Mouse (Mus musculus) Patski (cell line): ENCODE data around the gene Ano10. TPM values are rescaled to one million over a fixed set of nuclear protein-coding genes. Genes with fewer than 3 reads are reported as not detected.

Experiments used
- ATAC-seq: fragments of 100-300 bp; one replicate; pipeline ENCODE4 v1.8.0; 2021
- CTCF ChIA-PET: fragments of 350-600 bp; sonication (Branson Sonifier 250); formaldehyde crosslinking; loops from one replicate; lab custom pipeline; 2022; ENCODE audit warnings: inconsistent platforms; lab: Charles Lee
- POLR2A ChIA-PET: fragments of 350-600 bp; sonication (Branson Sonifier 250); formaldehyde crosslinking; loops from one replicate; lab custom pipeline; 2022; ENCODE audit warnings: antibody characterized with exemption, inconsistent platforms; lab: Charles Lee
- DNase-seq: peaks from one replicate; pipeline ENCODE4 v3.0.0-alpha.2; 2011; ENCODE audit warnings: low read depth, low spot score
- H3K27me3 ChIP-seq: fragments of 371-371 bp; one replicate; pipeline ENCODE4 v1.5.1; 2021
- CTCF ChIP-seq: fragments of 100-300 bp; IDR thresholded peaks from one replicate; pipeline ENCODE4 v1.5.1; 2021
- in situ Hi-C: fragments of 300-500 bp; cut with MboI; formaldehyde crosslinking; loops from 3 replicates; pipeline ENCODE4 v1.11.1; 2018; ENCODE audit warnings: low pct_unique_long_range_greater_than_20kb, mixed read lengths
- polyA plus RNA-seq: library from polyadenylated mRNA; unstranded; gene quantifications from one replicate; pipeline ENCODE4 v1.2.3, GENCODE M21; 2021

The Ano10 gene
- polyA plus RNA-seq, 1 experiment from 2014 or later, result 62.6 TPM

DNA sequence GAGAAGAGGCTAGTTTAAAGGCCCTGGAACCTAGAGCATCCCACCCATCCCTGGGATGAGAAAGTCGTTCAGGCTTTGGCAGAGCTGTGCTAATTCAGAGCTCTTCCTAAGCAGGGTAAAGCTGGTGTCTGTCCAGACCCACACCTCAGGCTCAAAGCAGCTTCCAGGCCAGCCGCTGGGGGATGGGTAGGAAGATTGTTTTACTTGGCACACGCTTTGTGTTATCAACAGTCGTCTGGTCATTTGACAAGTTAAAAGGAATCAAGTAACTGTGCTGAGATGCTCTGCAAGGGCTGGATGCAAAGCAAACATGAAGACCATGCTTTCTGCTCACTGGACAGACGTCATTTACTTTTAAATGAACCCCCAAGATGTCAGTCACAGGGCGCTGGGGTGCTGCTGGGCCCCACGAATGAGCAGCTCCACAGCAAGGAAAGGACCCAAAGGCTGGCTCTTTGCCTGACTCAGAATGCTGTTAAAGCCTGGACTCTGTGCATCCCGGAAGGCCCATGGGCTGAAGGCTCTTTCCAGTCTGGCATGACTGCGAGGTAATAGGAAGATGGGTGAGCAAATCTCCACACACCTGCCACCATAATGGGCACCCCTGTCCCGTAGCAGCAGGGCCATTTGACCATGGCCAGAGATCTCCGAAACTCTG, 88.6 kb downstream of the Ano10 start:
- DNase-seq, result no peak
- ChIA-PET CTCF (interaction anchor here (1.1 to 1.3 kb wide), 2 partner anchors 16 to 20 kb away, joined by 3 read pairs; no protein-coding TSS in a partner anchor), POLR2A (no interaction called here)
- in situ Hi-C loops, result no loop called here
- ATAC-seq, result no peak
- TF ChIP-seq CTCF, result no peak
- no peaks in the 10 kb centered on the region for H3K27me3 ChIP-seq

DNA sequence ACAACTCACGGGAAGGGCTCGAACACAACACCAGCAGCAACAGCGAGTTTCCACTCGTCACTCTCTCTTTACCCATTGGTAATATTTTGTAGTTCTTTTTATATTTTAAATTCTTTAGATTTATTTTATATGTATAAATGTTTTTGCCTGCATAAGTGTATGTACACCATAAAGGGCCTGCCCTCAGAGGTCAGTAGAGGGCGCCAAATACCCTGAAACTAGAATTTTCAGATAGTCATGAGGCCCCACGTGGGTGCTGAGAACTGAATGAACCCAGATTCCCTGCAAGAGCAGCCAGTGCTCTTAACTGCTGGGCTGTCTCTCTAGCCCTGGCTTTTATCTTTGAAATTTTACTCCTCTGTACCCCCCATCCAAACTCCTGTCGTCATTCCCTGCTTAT, 89.7 kb downstream of the Ano10 start:
- in situ Hi-C loops, result no loop called here
- peak; percentile 64 for TF ChIP-seq CTCF
- DNase-seq (no peak), ATAC-seq (no peak)
- no peaks in the 10 kb centered on the region for H3K27me3 ChIP-seq
- ChIA-PET CTCF (interaction anchor here (1.1 kb wide), 1 partner anchor 19 kb away, joined by 3 read pairs; no protein-coding TSS in a partner anchor), POLR2A (no interaction called here)

DNA sequence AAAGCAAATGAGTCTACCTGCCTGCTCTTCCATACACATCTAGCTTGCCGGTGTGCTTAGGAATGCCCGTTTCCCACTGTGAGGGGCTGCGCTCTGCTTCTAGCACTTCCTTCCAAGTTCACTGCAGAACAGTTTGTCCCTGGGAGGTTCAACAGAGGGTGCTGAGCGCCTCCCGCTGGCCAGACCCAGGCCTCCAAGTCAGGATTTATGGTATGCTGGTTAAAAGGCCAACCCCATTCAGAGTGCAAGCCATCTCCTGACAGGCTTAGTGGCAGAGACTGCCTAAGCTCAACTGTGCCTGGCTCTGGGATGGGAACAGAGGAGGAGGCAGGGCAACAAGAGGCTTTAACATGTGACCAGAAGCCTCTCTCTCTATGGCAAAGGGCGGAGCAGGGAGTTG, 95.0 kb downstream of the Ano10 start:
- ATAC-seq (no peak), DNase-seq (no peak)
- peak; percentile 58 for TF ChIP-seq CTCF
- H3K27me3 ChIP-seq, result no peaks in the 10 kb centered on the region
- in situ Hi-C loops, result no loop called here
- ChIA-PET CTCF (interaction anchor here (0.8 to 2.0 kb wide), 9 partner anchors 8 to 185 kb away, joined by 3 to 5 read pairs (median 3); no protein-coding TSS in a partner anchor), POLR2A (no interaction called here)

DNA sequence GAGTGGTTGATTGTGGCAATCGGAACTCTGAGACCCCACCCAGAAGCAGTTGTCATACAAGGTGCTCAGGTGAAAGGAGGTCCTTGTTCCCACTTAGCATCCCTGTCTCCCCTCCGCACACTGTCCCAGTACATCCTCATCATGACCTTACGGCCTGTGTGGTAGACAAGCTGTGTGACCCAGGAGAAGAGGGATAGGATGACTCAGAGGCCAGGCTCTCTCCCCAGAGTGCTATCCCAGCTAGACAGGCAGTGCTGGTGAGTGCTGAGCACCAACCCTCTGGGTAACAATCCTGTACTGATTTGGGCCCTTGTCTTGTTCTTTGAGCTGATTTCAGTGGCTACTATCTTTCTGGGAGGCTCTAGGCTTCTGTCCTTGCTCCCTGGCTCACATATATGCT, 95.6 kb downstream of the Ano10 start:
- DNase-seq (no peak), ATAC-seq (no peak)
- in situ Hi-C loops, result no loop called here
- no peaks in the 10 kb centered on the region for H3K27me3 ChIP-seq
- no peak for TF ChIP-seq CTCF
- CTCF ChIA-PET, result interaction anchor here (0.8 to 2.0 kb wide), 8 partner anchors 8 to 184 kb away, joined by 3 to 5 read pairs (median 3); no protein-coding TSS in a partner anchor
- POLR2A ChIA-PET, result no interaction called here

DNA sequence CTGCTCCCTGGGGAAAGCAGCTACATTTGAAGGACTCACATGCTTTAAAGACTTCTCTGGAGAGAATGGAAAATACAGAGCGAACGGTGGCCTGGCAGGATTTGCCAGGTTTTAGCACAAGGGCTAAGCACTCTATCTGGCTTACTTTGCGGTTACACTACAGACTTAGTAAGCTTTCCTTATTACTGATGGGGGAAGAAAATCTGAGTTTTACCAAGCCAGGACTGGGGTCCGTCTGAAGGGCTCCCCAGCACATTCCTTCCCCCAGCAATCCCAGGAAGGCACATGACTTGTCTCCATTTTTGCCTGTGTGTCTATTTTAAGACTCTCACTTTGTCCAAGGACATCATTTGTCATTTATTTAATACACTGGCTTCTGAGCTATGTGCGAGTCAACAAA, 97.2 kb downstream of the Ano10 start:
- no peaks in the 10 kb centered on the region for H3K27me3 ChIP-seq
- POLR2A ChIA-PET, result no interaction called here
- in situ Hi-C loops, result no loop called here
- no peak for TF ChIP-seq CTCF
- CTCF ChIA-PET, result interaction anchor here (0.9 to 3.0 kb wide), 2 partner anchors 12 to 53 kb away, joined by 3 to 10 read pairs; no protein-coding TSS in a partner anchor
- no peak for DNase-seq
- no peak for ATAC-seq

DNA sequence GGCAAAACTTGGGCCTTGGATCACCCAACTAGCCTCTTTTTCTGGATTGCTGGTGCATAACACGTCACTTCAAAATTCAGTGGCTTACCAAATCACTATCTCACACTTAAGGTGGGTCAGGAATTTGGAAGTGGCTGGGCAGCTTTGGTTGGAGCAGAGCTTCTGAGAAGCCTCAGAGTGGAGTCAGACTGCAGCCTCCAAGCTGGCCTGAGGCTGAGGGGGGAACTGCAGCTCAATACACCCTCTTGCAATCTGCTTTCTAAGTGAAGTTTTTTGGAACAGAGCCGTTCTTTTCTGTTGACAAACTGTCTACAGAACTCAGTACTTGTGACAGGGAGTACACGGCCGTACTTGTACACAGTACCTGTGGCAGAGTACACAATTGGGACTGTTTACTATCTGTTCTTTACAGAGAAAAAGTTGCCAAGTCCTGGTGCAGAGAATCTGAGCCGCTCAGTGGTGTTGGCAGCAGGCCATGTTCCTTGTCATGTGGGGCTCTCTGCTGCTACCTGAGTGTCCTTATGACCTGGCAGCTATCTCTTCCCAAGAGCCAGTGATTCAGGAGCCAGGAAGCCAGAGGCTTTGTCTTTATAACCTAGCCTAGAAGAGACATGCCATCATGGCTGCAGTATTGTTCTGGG, 99.1 kb downstream of the Ano10 start:
- DNase-seq (no peak), ATAC-seq (no peak)
- POLR2A ChIA-PET, result no interaction called here
- no peaks in the 10 kb centered on the region for H3K27me3 ChIP-seq
- in situ Hi-C loops, result no loop called here
- CTCF ChIA-PET, result interaction anchor here (3.0 kb wide), 1 partner anchor 10 kb away, joined by 10 read pairs; no protein-coding TSS in a partner anchor
- no peak for TF ChIP-seq CTCF

DNA sequence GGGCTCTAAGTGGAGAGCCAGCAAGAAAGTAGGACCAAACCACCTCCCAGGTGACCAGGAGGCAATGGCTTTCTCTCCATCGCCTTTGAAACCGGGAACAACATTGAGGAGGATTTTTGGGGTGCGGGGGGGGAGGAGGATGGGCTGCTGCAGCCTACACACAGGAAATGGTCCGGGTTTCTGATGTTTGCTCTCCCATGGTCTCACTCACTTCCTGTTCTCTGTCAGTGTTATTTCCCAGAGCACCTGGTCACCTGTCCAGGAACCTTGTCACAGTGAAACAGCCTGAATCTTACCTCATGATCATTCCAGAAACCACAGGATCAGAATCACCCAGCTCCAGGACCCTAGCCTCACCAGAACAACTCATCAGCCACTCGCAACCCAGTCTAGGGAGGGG, 100.4 kb downstream of the Ano10 start:
- no peaks in the 10 kb centered on the region for H3K27me3 ChIP-seq
- ChIA-PET POLR2A (no interaction called here), CTCF (no interaction called here)
- in situ Hi-C loops, result no loop called here
- no peak for DNase-seq
- TF ChIP-seq CTCF, result no peak
- no peak for ATAC-seq

DNA sequence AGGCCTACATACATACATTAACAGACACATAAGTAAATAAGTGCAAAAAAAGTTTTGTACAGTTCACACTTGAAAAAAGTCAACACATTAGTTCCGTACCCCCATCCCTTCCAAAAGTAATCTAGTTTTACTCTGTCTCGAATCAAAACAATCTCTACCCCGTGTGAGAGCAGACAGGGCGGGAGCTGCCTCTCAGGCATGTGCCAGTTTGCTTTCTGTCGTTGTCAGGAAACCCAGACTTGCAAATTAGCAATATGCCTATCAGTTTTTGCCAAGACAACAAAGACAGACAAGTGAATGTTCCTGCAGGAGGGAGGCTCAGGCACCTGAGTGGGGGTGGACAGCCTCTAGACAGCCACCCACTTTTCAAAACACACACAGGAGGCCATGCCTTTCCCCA, 100.9 kb downstream of the Ano10 start:
- ChIA-PET CTCF (interaction anchor here (1.7 kb wide), 1 partner anchor 10 kb away, joined by 3 read pairs; no protein-coding TSS in a partner anchor), POLR2A (no interaction called here)
- in situ Hi-C loops, result no loop called here
- TF ChIP-seq CTCF, result no peak
- H3K27me3 ChIP-seq, result no peaks in the 10 kb centered on the region
- ATAC-seq, result no peak
- DNase-seq, result no peak

DNA sequence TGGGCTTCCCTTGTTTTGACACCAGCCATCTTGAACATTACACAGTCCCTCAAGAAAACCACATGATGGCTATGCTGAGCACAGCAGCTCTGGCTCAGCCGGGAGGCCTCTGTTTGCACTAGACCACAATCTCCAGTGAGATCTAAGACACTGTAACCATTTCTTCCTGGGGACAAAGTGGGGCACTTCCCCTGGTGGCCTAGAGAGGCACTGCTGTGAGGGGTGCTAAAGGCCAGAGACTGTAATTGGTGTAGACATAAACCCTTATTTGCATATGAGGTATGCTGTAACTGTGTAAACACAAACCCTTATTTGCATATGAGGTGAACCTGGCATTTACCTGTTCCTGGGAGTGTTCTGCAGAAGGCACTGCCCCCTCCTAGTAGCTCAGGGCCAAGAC, 105.5 kb downstream of the Ano10 start:
- in situ Hi-C loops, result loop anchor here (5.0 kb wide), 1 partner anchor 166 kb away; no protein-coding TSS in a partner anchor
- TF ChIP-seq CTCF, result peak; percentile 56
- peak; percentile 40 for ATAC-seq
- CTCF ChIA-PET, result interaction anchor here (1.7 to 2.2 kb wide), 2 partner anchors 9 to 10 kb away, joined by 5 read pairs; no protein-coding TSS in a partner anchor
- POLR2A ChIA-PET, result no interaction called here
- H3K27me3 ChIP-seq, result no peaks in the 10 kb centered on the region
- DNase-seq, result no peak

DNA sequence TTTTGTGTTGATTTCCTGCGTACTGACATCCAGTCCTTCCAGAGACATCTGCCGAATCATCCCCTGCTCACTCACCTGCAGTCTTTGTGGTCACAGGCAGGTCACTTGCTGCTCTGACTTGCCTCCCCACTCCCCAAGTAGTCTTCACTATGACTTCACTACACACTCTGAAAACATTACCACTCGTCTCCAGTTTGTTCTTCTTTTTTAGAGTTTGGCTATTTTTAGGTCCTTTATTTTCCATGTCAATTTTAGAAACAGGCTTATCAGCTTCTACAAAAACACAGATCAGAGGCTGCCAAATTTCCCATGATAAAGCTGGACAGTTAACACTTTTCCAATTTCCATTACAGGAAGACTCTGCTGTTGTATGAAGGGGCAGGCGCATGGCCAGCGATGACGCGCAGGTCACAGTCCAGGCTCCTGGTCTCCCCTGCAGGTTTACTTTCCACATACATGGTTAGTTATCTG, 106.7 kb downstream of the Ano10 start:
- POLR2A ChIA-PET, result no interaction called here
- no peak for TF ChIP-seq CTCF
- CTCF ChIA-PET, result no interaction called here
- DNase-seq, result no peak
- in situ Hi-C loops, result loop anchor here (5.0 kb wide), 1 partner anchor 165 kb away; no protein-coding TSS in a partner anchor
- ATAC-seq, result no peak
- H3K27me3 ChIP-seq, result no peaks in the 10 kb centered on the region
